Mouse (Mus musculus) heart, postnatal 0 days (tissue): ENCODE measurements around the gene Gm17334.

ENCODE experiments used
- CTCF ChIP-seq: IDR thresholded peaks from 2 replicates; pipeline ENCODE4 v1.5.1; 2016; ENCODE audit warnings: antibody characterized with exemption, control low read depth, low read depth
- EP300 ChIP-seq: IDR thresholded peaks from 2 replicates; pipeline ENCODE4 v1.6.1; 2016; ENCODE audit warnings: antibody characterized with exemption, low read depth

- peak; percentile 84 for TF ChIP-seq CTCF
- TF ChIP-seq EP300, result no peak
These were observed 36.0 kb downstream of the Gm17334 start for GRCm38 (mm10) chr11:53736771-53737572.
